Mouse (Mus musculus): ENCODE data around the gene Gpsm3. TPM values are rescaled to one million over a fixed set of nuclear protein-coding genes. Genes with fewer than 3 reads are reported as not detected.
"Not testable (repeated sequence)": the region's sequence is repeated elsewhere in the genome, so short reads cannot be mapped to it uniquely, and the experiment has no call there.

Gene Gpsm3
- polyA plus RNA-seq (2012; fragmentation: generic; extraction: Trizol), result 3.1 TPM

GRCm38 (mm10) chr17:34589681-34590101 is at the start of gene Gpsm3:
TSS of gene Gpsm3 (plus strand) at chr17:34589806.
- no peaks in the 10 kb centered on the region for H3K79me2 ChIP-seq (ENCODE audit: control insufficient read depth, insufficient read depth)
- peak within 1 kb of the TSS; percentile 4 for H3K4me2 ChIP-seq (ENCODE audit: low read depth)
- no peaks in the 10 kb centered on the region for H3K36me3 ChIP-seq (ENCODE audit: control insufficient read depth, insufficient read depth)
- H3K4me3 ChIP-seq, result no peak within 1 kb of the TSS
- TF ChIP-seq MYOG (IDR thresholded peaks at IDR 0.05; ENCODE audit: control insufficient read depth in 1 of 3, insufficient read depth in 1 of 3, insufficient read length in 2 of 3, low read depth in 2 of 3), result no peak
- TF ChIP-seq TCF3 (IDR thresholded peaks at IDR 0.05; ENCODE audit: insufficient read length, low read depth), result no peak
- TF ChIP-seq CEBPB (IDR thresholded peaks at IDR 0.05; ENCODE audit: insufficient read depth, poor library complexity, severe bottlenecking), result no peak
- no peak for TF ChIP-seq POLR2A (IDR thresholded peaks at IDR 0.05; ENCODE audit: insufficient read length, low read depth)
- TF ChIP-seq REST (IDR thresholded peaks at IDR 0.05; ENCODE audit: insufficient read depth, insufficient read length), result no peak
- no peak for TF ChIP-seq USF1 (IDR thresholded peaks at IDR 0.05; ENCODE audit: low read depth)
- no peak for TF ChIP-seq E2F4 (IDR thresholded peaks at IDR 0.05; ENCODE audit: insufficient read depth)
- TF ChIP-seq POLR2AphosphoS2 (IDR thresholded peaks at IDR 0.05; ENCODE audit: insufficient read length, low read depth), result no peak
- TF ChIP-seq MYOD1 (IDR thresholded peaks at IDR 0.05; ENCODE audit: control insufficient read depth in 1 of 3, insufficient read length in 2 of 3, low read depth in 2 of 3), result no peak
- TF ChIP-seq SRF (IDR thresholded peaks at IDR 0.05; ENCODE audit: control insufficient read depth, insufficient read length, low read depth), result no peak
- no peak for TF ChIP-seq MAX (IDR thresholded peaks at IDR 0.05; ENCODE audit: low read depth)
- no peak for TF ChIP-seq TCF12 (IDR thresholded peaks at IDR 0.05; ENCODE audit: insufficient read depth, poor library complexity, severe bottlenecking)
- no peaks in the 10 kb centered on the region for H3K27me3 ChIP-seq (ENCODE audit: control insufficient read depth, insufficient read depth, insufficient read length)
- no peak within 1 kb of the TSS for H3ac ChIP-seq (ENCODE audit: control insufficient read depth, insufficient read length)

GRCm38 (mm10) chr17:34543567-34543966 is 46.0 kb upstream of the Gpsm3 start:
- not testable (repeated sequence) for H3ac ChIP-seq (ENCODE audit: control insufficient read depth, insufficient read length); H3K4me3 ChIP-seq; H3K27me3 ChIP-seq (ENCODE audit: control insufficient read depth, insufficient read depth, insufficient read length); H3K36me3 ChIP-seq (ENCODE audit: control insufficient read depth, insufficient read depth); H3K79me2 ChIP-seq (ENCODE audit: control insufficient read depth, insufficient read depth)
- peak overlapping the region; percentile 62 for H3K4me2 ChIP-seq (ENCODE audit: low read depth)

- Histone ChIP-seq H3ac (ENCODE audit: control insufficient read depth, insufficient read length) (no peak overlapping the region), H3K27me3 (ENCODE audit: control insufficient read depth, insufficient read depth, insufficient read length) (peaks cover 13% of the 10 kb centered on the region)
These were observed 42.8 kb upstream of the Gpsm3 start for GRCm38 (mm10) chr17:34546797-34547196.

GRCm38 (mm10) chr17:34547601-34548000 is 42.0 kb upstream of the Gpsm3 start:
- no peak for TF ChIP-seq SRF (IDR thresholded peaks at IDR 0.05; ENCODE audit: control insufficient read depth, insufficient read length, low read depth)
- no peak for TF ChIP-seq POLR2A (IDR thresholded peaks at IDR 0.05; ENCODE audit: insufficient read length, low read depth)
- TF ChIP-seq POLR2AphosphoS2 (IDR thresholded peaks at IDR 0.05; ENCODE audit: insufficient read length, low read depth), result no peak
- TF ChIP-seq USF1 (IDR thresholded peaks at IDR 0.05; ENCODE audit: low read depth), result no peak
- TF ChIP-seq REST (IDR thresholded peaks at IDR 0.05; ENCODE audit: insufficient read depth, insufficient read length), result no peak
- no peak for TF ChIP-seq TCF3 (IDR thresholded peaks at IDR 0.05; ENCODE audit: insufficient read length, low read depth)
- no peak for TF ChIP-seq CEBPB (IDR thresholded peaks at IDR 0.05; ENCODE audit: insufficient read depth, poor library complexity, severe bottlenecking)
- no peak for TF ChIP-seq MYOG (IDR thresholded peaks at IDR 0.05; ENCODE audit: control insufficient read depth in 1 of 3, insufficient read depth in 1 of 3, insufficient read length in 2 of 3, low read depth in 2 of 3)
- no peak for TF ChIP-seq E2F4 (IDR thresholded peaks at IDR 0.05; ENCODE audit: insufficient read depth)
- TF ChIP-seq MYOD1 (IDR thresholded peaks at IDR 0.05; ENCODE audit: control insufficient read depth in 1 of 3, insufficient read length in 2 of 3, low read depth in 2 of 3), result no peak
- no peak for TF ChIP-seq TCF12 (IDR thresholded peaks at IDR 0.05; ENCODE audit: insufficient read depth, poor library complexity, severe bottlenecking)
- no peak for TF ChIP-seq MAX (IDR thresholded peaks at IDR 0.05; ENCODE audit: low read depth)
- Histone ChIP-seq H3K27me3 (ENCODE audit: control insufficient read depth, insufficient read depth, insufficient read length) (peaks cover 13% of the 10 kb centered on the region), H3K4me2 (ENCODE audit: low read depth) (no peak overlapping the region), H3K4me3 (no peak overlapping the region), H3K36me3 (ENCODE audit: control insufficient read depth, insufficient read depth) (no peaks in the 10 kb centered on the region), H3ac (ENCODE audit: control insufficient read depth, insufficient read length) (no peak overlapping the region), H3K79me2 (ENCODE audit: control insufficient read depth, insufficient read depth) (no peaks in the 10 kb centered on the region)

More at GRCm38 (mm10) chr17:34546797-34547196, 42.8 kb upstream of the Gpsm3 start:
- H3K79me2 ChIP-seq (ENCODE audit: control insufficient read depth, insufficient read depth), result no peaks in the 10 kb centered on the region
- H3K36me3 ChIP-seq (ENCODE audit: control insufficient read depth, insufficient read depth), result no peaks in the 10 kb centered on the region
- H3K4me2 ChIP-seq (ENCODE audit: low read depth), result no peak overlapping the region
- TF ChIP-seq SRF (IDR thresholded peaks at IDR 0.05; ENCODE audit: control insufficient read depth, insufficient read length, low read depth) (no peak), MAX (IDR thresholded peaks at IDR 0.05; ENCODE audit: low read depth) (no peak), TCF3 (IDR thresholded peaks at IDR 0.05; ENCODE audit: insufficient read length, low read depth) (no peak), MYOD1 (IDR thresholded peaks at IDR 0.05; ENCODE audit: control insufficient read depth in 1 of 3, insufficient read length in 2 of 3, low read depth in 2 of 3) (no peak), MYOG (IDR thresholded peaks at IDR 0.05; ENCODE audit: control insufficient read depth in 1 of 3, insufficient read depth in 1 of 3, insufficient read length in 2 of 3, low read depth in 2 of 3) (no peak), POLR2A (IDR thresholded peaks at IDR 0.05; ENCODE audit: insufficient read length, low read depth) (no peak), E2F4 (IDR thresholded peaks at IDR 0.05; ENCODE audit: insufficient read depth) (no peak), POLR2AphosphoS2 (IDR thresholded peaks at IDR 0.05; ENCODE audit: insufficient read length, low read depth) (no peak), TCF12 (IDR thresholded peaks at IDR 0.05; ENCODE audit: insufficient read depth, poor library complexity, severe bottlenecking) (no peak), REST (IDR thresholded peaks at IDR 0.05; ENCODE audit: insufficient read depth, insufficient read length) (no peak), USF1 (IDR thresholded peaks at IDR 0.05; ENCODE audit: low read depth) (no peak), CEBPB (IDR thresholded peaks at IDR 0.05; ENCODE audit: insufficient read depth, poor library complexity, severe bottlenecking) (no peak)
- no peak overlapping the region for H3K4me3 ChIP-seq

GRCm38 (mm10) chr17:34549156-34549555 is 40.5 kb upstream of the Gpsm3 start:
- no peak for TF ChIP-seq MYOG (IDR thresholded peaks at IDR 0.05; ENCODE audit: control insufficient read depth in 1 of 3, insufficient read depth in 1 of 3, insufficient read length in 2 of 3, low read depth in 2 of 3)
- TF ChIP-seq CEBPB (IDR thresholded peaks at IDR 0.05; ENCODE audit: insufficient read depth, poor library complexity, severe bottlenecking), result no peak
- no peak for TF ChIP-seq USF1 (IDR thresholded peaks at IDR 0.05; ENCODE audit: low read depth)
- TF ChIP-seq E2F4 (IDR thresholded peaks at IDR 0.05; ENCODE audit: insufficient read depth), result no peak
- no peak for TF ChIP-seq POLR2AphosphoS2 (IDR thresholded peaks at IDR 0.05; ENCODE audit: insufficient read length, low read depth)
- TF ChIP-seq TCF12 (IDR thresholded peaks at IDR 0.05; ENCODE audit: insufficient read depth, poor library complexity, severe bottlenecking), result no peak
- no peak for TF ChIP-seq REST (IDR thresholded peaks at IDR 0.05; ENCODE audit: insufficient read depth, insufficient read length)
- TF ChIP-seq TCF3 (IDR thresholded peaks at IDR 0.05; ENCODE audit: insufficient read length, low read depth), result no peak
- TF ChIP-seq MYOD1 (IDR thresholded peaks at IDR 0.05; ENCODE audit: control insufficient read depth in 1 of 3, insufficient read length in 2 of 3, low read depth in 2 of 3), result no peak
- TF ChIP-seq SRF (IDR thresholded peaks at IDR 0.05; ENCODE audit: control insufficient read depth, insufficient read length, low read depth), result no peak
- no peak overlapping the region for H3ac ChIP-seq (ENCODE audit: control insufficient read depth, insufficient read length)
- H3K79me2 ChIP-seq (ENCODE audit: control insufficient read depth, insufficient read depth), result no peaks in the 10 kb centered on the region
- no peak overlapping the region for H3K4me3 ChIP-seq
- H3K4me2 ChIP-seq (ENCODE audit: low read depth), result no peak overlapping the region
- peaks cover 13% of the 10 kb centered on the region for H3K27me3 ChIP-seq (ENCODE audit: control insufficient read depth, insufficient read depth, insufficient read length)
- no peaks in the 10 kb centered on the region for H3K36me3 ChIP-seq (ENCODE audit: control insufficient read depth, insufficient read depth)

Measured in myocyte (in vitro differentiated cells).